Mouse (Mus musculus) splenic B cell, adult 2 months (primary cell): ENCODE results near the gene Agpat3.
A peak's percentile ranks its signal among the peaks of the same experiment; 100 is the strongest.
"Not testable (repeated sequence)": the region's sequence is repeated elsewhere in the genome, so short reads cannot be mapped to it uniquely, and the experiment has no call there.

Source experiments
- DNase-seq: peaks from one replicate; pipeline ENCODE4 v3.0.0-alpha.2; 2011; ENCODE audit warnings: low read depth, low spot score
- H3K27me3 ChIP-seq: 2 replicates; pipeline ENCODE4 v1.6.1; 2012; ENCODE audit warnings: mild to moderate bottlenecking, low read length, moderate library complexity, mixed read lengths; ENCODE audit not compliant: control insufficient read depth, poor library complexity, insufficient read depth, severe bottlenecking
- H3K36me3 ChIP-seq: 2 replicates; pipeline ENCODE4 v1.6.1; 2012; ENCODE audit warnings: mild to moderate bottlenecking, low read length, moderate library complexity, mixed read lengths; ENCODE audit not compliant: control insufficient read depth, poor library complexity, insufficient read depth, severe bottlenecking

The Agpat3 gene

GRCm38 (mm10) chr10:78371746-78372145 lies 19.5 kb upstream of the Agpat3 start:
- Histone ChIP-seq H3K27me3 (no peaks in the 10 kb centered on the region), H3K36me3 (no peaks in the 10 kb centered on the region)
- DNase-seq: no peak

- Histone ChIP-seq H3K27me3 (no peaks in the 10 kb centered on the region), H3K36me3 (no peaks in the 10 kb centered on the region)
- no peak for DNase-seq
Measured at GRCm38 (mm10) chr10:78367586-78367985, 15.3 kb upstream of the Agpat3 start.

GRCm38 (mm10) chr10:78366851-78367312 lies 14.6 kb upstream of the Agpat3 start:
- no peaks in the 10 kb centered on the region for H3K36me3 ChIP-seq
- DNase-seq: peak; percentile 36
- H3K27me3 ChIP-seq: no peaks in the 10 kb centered on the region

GRCm38 (mm10) chr10:78366195-78366834 lies 14.0 kb upstream of the Agpat3 start:
- no peaks in the 10 kb centered on the region for H3K36me3 ChIP-seq
- DNase-seq: no peak
- H3K27me3 ChIP-seq: no peaks in the 10 kb centered on the region

- no peak for DNase-seq
Measured at GRCm38 (mm10) chr10:78365555-78365954, 13.3 kb upstream of the Agpat3 start.

GRCm38 (mm10) chr10:78364106-78364505 lies 11.8 kb upstream of the Agpat3 start:
- peak; percentile 60 for DNase-seq
- H3K27me3 ChIP-seq: no peaks in the 10 kb centered on the region
- H3K36me3 ChIP-seq: no peaks in the 10 kb centered on the region

More at GRCm38 (mm10) chr10:78365555-78365954, 13.3 kb upstream of the Agpat3 start:
- no peaks in the 10 kb centered on the region for H3K36me3 ChIP-seq
- no peaks in the 10 kb centered on the region for H3K27me3 ChIP-seq

GRCm38 (mm10) chr10:78363366-78363765 lies 11.1 kb upstream of the Agpat3 start:
- DNase-seq: no peak

GRCm38 (mm10) chr10:78361951-78362350 lies 9.7 kb upstream of the Agpat3 start:
- H3K36me3 ChIP-seq: no peaks in the 10 kb centered on the region
- DNase-seq: no peak
- no peaks in the 10 kb centered on the region for H3K27me3 ChIP-seq

More at GRCm38 (mm10) chr10:78363366-78363765, 11.1 kb upstream of the Agpat3 start:
- H3K36me3 ChIP-seq: no peaks in the 10 kb centered on the region
- no peaks in the 10 kb centered on the region for H3K27me3 ChIP-seq

- Histone ChIP-seq H3K27me3 (no peaks in the 10 kb centered on the region), H3K36me3 (no peaks in the 10 kb centered on the region)
- no peak for DNase-seq
Measured at GRCm38 (mm10) chr10:78360290-78360711, 8.0 kb upstream of the Agpat3 start.

- not testable (repeated sequence) for H3K36me3 ChIP-seq, DNase-seq, H3K27me3 ChIP-seq
Measured at GRCm38 (mm10) chr10:78358999-78359398, 6.7 kb upstream of the Agpat3 start.

GRCm38 (mm10) chr10:78358266-78358665 lies 6.0 kb upstream of the Agpat3 start:
- H3K27me3 ChIP-seq: no peaks in the 10 kb centered on the region
- DNase-seq: no peak
- no peaks in the 10 kb centered on the region for H3K36me3 ChIP-seq

- no peaks in the 10 kb centered on the region for H3K27me3 ChIP-seq
- H3K36me3 ChIP-seq: no peaks in the 10 kb centered on the region
Measured at GRCm38 (mm10) chr10:78357742-78358141, 5.5 kb upstream of the Agpat3 start.

GRCm38 (mm10) chr10:78355931-78356593 lies 3.8 kb upstream of the Agpat3 start:
- Histone ChIP-seq H3K27me3 (no peaks in the 10 kb centered on the region; the same call in 1 of the 2 replicates), H3K36me3 (no peaks in the 10 kb centered on the region)
- no peak for DNase-seq

More at GRCm38 (mm10) chr10:78357742-78358141, 5.5 kb upstream of the Agpat3 start:
- no peak for DNase-seq

GRCm38 (mm10) chr10:78353196-78353595 lies 907 bp upstream of the Agpat3 start:
- H3K27me3 ChIP-seq: no peaks in the 10 kb centered on the region; the same call in 1 of the 2 replicates
- no peaks in the 10 kb centered on the region for H3K36me3 ChIP-seq
- no peak for DNase-seq

- DNase-seq: no peak
- H3K36me3 ChIP-seq: no peaks in the 10 kb centered on the region
- no peaks in the 10 kb centered on the region; the same call in 1 of the 2 replicates for H3K27me3 ChIP-seq
Measured at GRCm38 (mm10) chr10:78352666-78353030, 359 bp upstream of the Agpat3 start.
